Mouse (Mus musculus): ENCODE measurements around the gene Shf. TPM values are rescaled to one million over a fixed set of nuclear protein-coding genes. Genes with fewer than 3 reads are reported as not detected.
A peak's percentile ranks its signal among the peaks of the same experiment; 100 is the strongest.

The Shf gene
- polyA plus RNA-seq, 1 experiment from 2014 or later, result 7.9 TPM

GRCm38 (mm10) chr2:122366706-122367105 is 2.3 kb downstream of the Shf start:
- no peak for DNase-seq (ENCODE audit: low spot score)
- Histone ChIP-seq H3K27me3 (ENCODE audit: control insufficient read depth, insufficient read depth, low read length) (no peaks in the 10 kb centered on the region), H3K36me3 (ENCODE audit: control insufficient read depth, insufficient read depth, low read length) (peaks cover 6% of the 10 kb centered on the region; the same call in 1 of the 2 replicates), H3K9me3 (ENCODE audit: control insufficient read depth, low read length) (no peaks in the 10 kb centered on the region), H3K27ac (replicated peaks; ENCODE audit: low read depth, low read length) (no peak overlapping the region), H3K9ac (ENCODE audit: low read length) (no peak overlapping the region), H3K4me2 (ENCODE audit: low read depth, severe bottlenecking) (peak overlapping the region; percentile 18; the same call in 1 of the 2 replicates), H3K4me1 (ENCODE audit: control insufficient read depth, insufficient read depth, low read length) (peaks cover 24% of the 10 kb centered on the region), H3K4me3 (ENCODE audit: low read depth, low read length) (peak overlapping the region; percentile 96)
- WGBS, result 29% methylated on average over 5 of the region's 5 CpGs
- no peak for ATAC-seq (ENCODE audit: insufficient number of reproducible peaks, low FRiP score, low TSS enrichment, low read depth)

- no peak for DNase-seq (ENCODE audit: low spot score)
- no peak overlapping the region for H3K27ac ChIP-seq (replicated peaks; ENCODE audit: low read depth, low read length)
- no peaks in the 10 kb centered on the region for H3K27me3 ChIP-seq (ENCODE audit: control insufficient read depth, insufficient read depth, low read length)
- H3K9me3 ChIP-seq (ENCODE audit: control insufficient read depth, low read length), result no peaks in the 10 kb centered on the region
- H3K9ac ChIP-seq (ENCODE audit: low read length), result no peak overlapping the region
- no peak for ATAC-seq (ENCODE audit: insufficient number of reproducible peaks, low FRiP score, low TSS enrichment, low read depth)
- 72% methylated on average over 3 of the region's 3 CpGs for WGBS
- H3K4me2 ChIP-seq (ENCODE audit: low read depth, severe bottlenecking), result no peak overlapping the region; the same call in 1 of the 2 replicates
- H3K36me3 ChIP-seq (ENCODE audit: control insufficient read depth, insufficient read depth, low read length), result peaks cover 6% of the 10 kb centered on the region; the same call in 1 of the 2 replicates
- peaks cover 24% of the 10 kb centered on the region for H3K4me1 ChIP-seq (ENCODE audit: control insufficient read depth, insufficient read depth, low read length)
- H3K4me3 ChIP-seq (ENCODE audit: low read depth, low read length), result no peak overlapping the region
Measured at GRCm38 (mm10) chr2:122366039-122366438, 2.9 kb downstream of the Shf start.

- no peak overlapping the region for H3K27ac ChIP-seq (replicated peaks; ENCODE audit: low read depth, low read length)
- H3K4me3 ChIP-seq (ENCODE audit: low read depth, low read length), result no peak overlapping the region
- ATAC-seq (ENCODE audit: insufficient number of reproducible peaks, low FRiP score, low TSS enrichment, low read depth), result no peak
- H3K27me3 ChIP-seq (ENCODE audit: control insufficient read depth, insufficient read depth, low read length), result no peaks in the 10 kb centered on the region
- H3K36me3 ChIP-seq (ENCODE audit: control insufficient read depth, insufficient read depth, low read length), result peaks cover 6% of the 10 kb centered on the region; the same call in 1 of the 2 replicates
- H3K4me1 ChIP-seq (ENCODE audit: control insufficient read depth, insufficient read depth, low read length), result peaks cover 24% of the 10 kb centered on the region
- H3K9me3 ChIP-seq (ENCODE audit: control insufficient read depth, low read length), result no peaks in the 10 kb centered on the region
- 87% methylated on average over 10 of the region's 10 CpGs for WGBS
- DNase-seq (ENCODE audit: low spot score), result no peak
- H3K9ac ChIP-seq (ENCODE audit: low read length), result no peak overlapping the region
- H3K4me2 ChIP-seq (ENCODE audit: low read depth, severe bottlenecking), result no peak overlapping the region
Measured at GRCm38 (mm10) chr2:122365244-122365866, 3.6 kb downstream of the Shf start.

GRCm38 (mm10) chr2:122364352-122364944 is 4.5 kb downstream of the Shf start:
- H3K27ac ChIP-seq (replicated peaks; ENCODE audit: low read depth, low read length), result no peak overlapping the region
- H3K4me2 ChIP-seq (ENCODE audit: low read depth, severe bottlenecking), result no peak overlapping the region
- no peak overlapping the region for H3K4me3 ChIP-seq (ENCODE audit: low read depth, low read length)
- no peaks in the 10 kb centered on the region for H3K9me3 ChIP-seq (ENCODE audit: control insufficient read depth, low read length)
- H3K27me3 ChIP-seq (ENCODE audit: control insufficient read depth, insufficient read depth, low read length), result no peaks in the 10 kb centered on the region
- no peak overlapping the region for H3K9ac ChIP-seq (ENCODE audit: low read length)
- DNase-seq (ENCODE audit: low spot score), result no peak
- no peak for ATAC-seq (ENCODE audit: insufficient number of reproducible peaks, low FRiP score, low TSS enrichment, low read depth)
- WGBS, result 89% methylated on average over 3 of the region's 3 CpGs
- peaks cover 6% of the 10 kb centered on the region; the same call in 1 of the 2 replicates for H3K36me3 ChIP-seq (ENCODE audit: control insufficient read depth, insufficient read depth, low read length)
- H3K4me1 ChIP-seq (ENCODE audit: control insufficient read depth, insufficient read depth, low read length), result peaks cover 21% of the 10 kb centered on the region

- Histone ChIP-seq H3K9ac (ENCODE audit: low read length) (no peak overlapping the region), H3K27me3 (ENCODE audit: control insufficient read depth, insufficient read depth, low read length) (no peaks in the 10 kb centered on the region), H3K9me3 (ENCODE audit: control insufficient read depth, low read length) (no peaks in the 10 kb centered on the region), H3K4me1 (ENCODE audit: control insufficient read depth, insufficient read depth, low read length) (peaks cover 20% of the 10 kb centered on the region), H3K27ac (replicated peaks; ENCODE audit: low read depth, low read length) (no peak overlapping the region), H3K36me3 (ENCODE audit: control insufficient read depth, insufficient read depth, low read length) (peaks cover 6% of the 10 kb centered on the region; the same call in 1 of the 2 replicates), H3K4me3 (ENCODE audit: low read depth, low read length) (no peak overlapping the region), H3K4me2 (ENCODE audit: low read depth, severe bottlenecking) (no peak overlapping the region)
- no peak for ATAC-seq (ENCODE audit: insufficient number of reproducible peaks, low FRiP score, low TSS enrichment, low read depth)
- DNase-seq (ENCODE audit: low spot score), result no peak
- 86% methylated on average over 13 of the region's 13 CpGs for WGBS
Measured at GRCm38 (mm10) chr2:122362622-122363523, 6.1 kb downstream of the Shf start.

DNA sequence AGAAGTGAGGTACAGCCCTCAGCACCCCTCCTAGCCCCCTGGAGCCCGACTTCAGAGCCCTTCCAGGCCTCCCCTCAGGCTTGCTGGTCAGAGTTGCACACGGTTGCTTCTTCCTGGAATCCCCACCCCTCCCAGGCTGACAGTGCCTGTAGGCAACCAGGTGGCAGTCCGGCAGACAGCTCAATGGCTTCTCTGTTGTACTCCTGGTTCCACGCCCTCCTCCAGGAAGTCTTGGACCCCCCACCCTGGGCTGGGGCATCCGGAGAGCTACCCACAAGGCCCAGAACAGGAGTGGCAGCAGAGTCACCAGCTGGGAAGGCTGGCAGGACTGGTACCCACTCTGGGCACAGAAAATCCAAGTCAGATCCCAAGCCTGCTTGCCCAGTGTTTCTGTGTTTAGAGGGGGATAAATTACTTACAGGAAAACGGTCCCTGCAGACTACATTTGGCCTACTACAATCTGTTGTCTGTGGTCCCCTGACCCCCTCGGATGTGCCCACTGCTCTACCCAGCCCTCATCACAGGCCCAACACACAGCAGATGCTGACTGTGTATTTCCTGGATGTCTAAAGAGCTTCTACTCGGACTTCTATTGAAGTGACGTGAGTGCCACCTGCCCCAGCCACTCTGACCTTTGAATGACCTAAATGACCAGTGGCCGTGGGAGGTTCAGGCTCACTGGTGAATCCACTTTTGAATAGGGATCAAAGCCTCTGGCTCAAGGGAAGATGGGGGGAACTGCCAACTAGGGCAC is 6.9 kb downstream of the Shf start:
- no peaks in the 10 kb centered on the region for H3K9me3 ChIP-seq (ENCODE audit: control insufficient read depth, low read length)
- H3K27me3 ChIP-seq (ENCODE audit: control insufficient read depth, insufficient read depth, low read length), result no peaks in the 10 kb centered on the region
- H3K27ac ChIP-seq (replicated peaks; ENCODE audit: low read depth, low read length), result no peak overlapping the region
- no peak overlapping the region for H3K9ac ChIP-seq (ENCODE audit: low read length)
- no peak for ATAC-seq (ENCODE audit: insufficient number of reproducible peaks, low FRiP score, low TSS enrichment, low read depth)
- 67% methylated on average over 10 of the region's 10 CpGs for WGBS
- DNase-seq (ENCODE audit: low spot score), result no peak
- H3K4me3 ChIP-seq (ENCODE audit: low read depth, low read length), result no peak overlapping the region
- peaks cover 7% of the 10 kb centered on the region; the same call in 1 of the 2 replicates for H3K36me3 ChIP-seq (ENCODE audit: control insufficient read depth, insufficient read depth, low read length)
- H3K4me1 ChIP-seq (ENCODE audit: control insufficient read depth, insufficient read depth, low read length), result peaks cover 13% of the 10 kb centered on the region
- no peak overlapping the region for H3K4me2 ChIP-seq (ENCODE audit: low read depth, severe bottlenecking)

DNA sequence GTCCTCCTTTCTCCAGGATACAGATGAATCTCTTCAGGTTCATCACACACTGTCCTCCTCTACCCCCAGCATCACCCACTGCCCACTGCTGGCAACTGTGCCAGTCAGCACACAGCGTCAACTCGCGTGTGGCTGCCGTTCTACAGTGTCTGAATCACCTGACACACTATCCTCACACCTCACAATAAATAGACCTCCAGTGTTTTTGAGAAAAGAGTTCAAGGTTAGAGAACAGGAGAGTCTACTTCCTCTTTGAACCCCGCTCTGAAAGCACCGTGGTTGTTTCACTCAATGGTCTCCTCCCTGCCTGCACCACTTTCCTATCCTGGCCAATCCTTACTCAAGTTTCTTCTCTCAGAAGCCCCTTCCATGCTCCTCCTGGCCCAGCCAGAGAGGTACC is 7.8 kb downstream of the Shf start:
- H3K36me3 ChIP-seq (ENCODE audit: control insufficient read depth, insufficient read depth, low read length), result peaks cover 9% of the 10 kb centered on the region; the same call in 1 of the 2 replicates

GRCm38 (mm10) chr2:122360310-122360709 is 8.7 kb downstream of the Shf start:
- no peak overlapping the region for H3K4me2 ChIP-seq (ENCODE audit: low read depth, severe bottlenecking)
- no peak for DNase-seq (ENCODE audit: low spot score)
- H3K9me3 ChIP-seq (ENCODE audit: control insufficient read depth, low read length), result no peaks in the 10 kb centered on the region
- H3K4me3 ChIP-seq (ENCODE audit: low read depth, low read length), result no peak overlapping the region
- no peak overlapping the region for H3K9ac ChIP-seq (ENCODE audit: low read length)
- peaks cover 9% of the 10 kb centered on the region; the same call in 1 of the 2 replicates for H3K36me3 ChIP-seq (ENCODE audit: control insufficient read depth, insufficient read depth, low read length)
- no peaks in the 10 kb centered on the region for H3K27me3 ChIP-seq (ENCODE audit: control insufficient read depth, insufficient read depth, low read length)
- 88% methylated on average over 6 of the region's 6 CpGs for WGBS
- H3K4me1 ChIP-seq (ENCODE audit: control insufficient read depth, insufficient read depth, low read length), result no peaks in the 10 kb centered on the region
- ATAC-seq (ENCODE audit: insufficient number of reproducible peaks, low FRiP score, low TSS enrichment, low read depth), result no peak
- H3K27ac ChIP-seq (replicated peaks; ENCODE audit: low read depth, low read length), result no peak overlapping the region

More for the DNA sequence above, 7.8 kb downstream of the Shf start:
- H3K4me2 ChIP-seq (ENCODE audit: low read depth, severe bottlenecking), result no peak overlapping the region
- no peak for DNase-seq (ENCODE audit: low spot score)
- no peak overlapping the region for H3K9ac ChIP-seq (ENCODE audit: low read length)
- H3K27me3 ChIP-seq (ENCODE audit: control insufficient read depth, insufficient read depth, low read length), result no peaks in the 10 kb centered on the region
- no peaks in the 10 kb centered on the region for H3K9me3 ChIP-seq (ENCODE audit: control insufficient read depth, low read length)
- H3K27ac ChIP-seq (replicated peaks; ENCODE audit: low read depth, low read length), result no peak overlapping the region
- no peak overlapping the region for H3K4me3 ChIP-seq (ENCODE audit: low read depth, low read length)
- ATAC-seq (ENCODE audit: insufficient number of reproducible peaks, low FRiP score, low TSS enrichment, low read depth), result no peak
- H3K4me1 ChIP-seq (ENCODE audit: control insufficient read depth, insufficient read depth, low read length), result peaks cover 4% of the 10 kb centered on the region; the same call in 1 of the 2 replicates
- 93% methylated on average over 6 of the region's 6 CpGs for WGBS

Data from limb, embryonic 11.5 days (tissue).